Mouse (Mus musculus): ENCODE measurements around the gene Vps45. TPM values are rescaled to one million over a fixed set of nuclear protein-coding genes. Genes with fewer than 3 reads are reported as not detected.
A peak's percentile ranks its signal among the peaks of the same experiment; 100 is the strongest.

The Vps45 gene
- polyA plus RNA-seq, 1 experiment from 2014 or later: 46.4 TPM

GRCm38 (mm10) chr3:96094203-96094602 lies 35.9 kb upstream of the Vps45 start:
- no peak overlapping the region for H3K4me2 ChIP-seq (ENCODE audit: low read length)
- H3K27me3 ChIP-seq (ENCODE audit: control insufficient read depth, insufficient read depth, low read length): no peaks in the 10 kb centered on the region
- ATAC-seq (ENCODE audit: low FRiP score, low TSS enrichment) (no peak), DNase-seq (no peak)
- 87% methylated on average over 13 of the region's 13 CpGs for WGBS
- H3K4me1 ChIP-seq (ENCODE audit: control insufficient read depth, insufficient read depth, low read length): no peaks in the 10 kb centered on the region
- no peak overlapping the region for H3K27ac ChIP-seq (replicated peaks; ENCODE audit: low read depth, low read length)
- no peak overlapping the region for H3K9ac ChIP-seq (replicated peaks; ENCODE audit: low read length)
- H3K4me3 ChIP-seq (replicated peaks; ENCODE audit: low read depth, low read length): no peak overlapping the region
- no peaks in the 10 kb centered on the region for H3K36me3 ChIP-seq (ENCODE audit: control insufficient read depth, insufficient read depth, low read length)
- no peaks in the 10 kb centered on the region for H3K9me3 ChIP-seq (ENCODE audit: control insufficient read depth, low read length)

- H3K4me3 ChIP-seq (replicated peaks; ENCODE audit: low read depth, low read length): no peak overlapping the region
- no peak for DNase-seq
- no peaks in the 10 kb centered on the region for H3K27me3 ChIP-seq (ENCODE audit: control insufficient read depth, insufficient read depth, low read length)
- H3K36me3 ChIP-seq (ENCODE audit: control insufficient read depth, insufficient read depth, low read length): no peaks in the 10 kb centered on the region
- H3K4me1 ChIP-seq (ENCODE audit: control insufficient read depth, insufficient read depth, low read length): no peaks in the 10 kb centered on the region
- no peaks in the 10 kb centered on the region for H3K9me3 ChIP-seq (ENCODE audit: control insufficient read depth, low read length)
- no peak for ATAC-seq (ENCODE audit: low FRiP score, low TSS enrichment)
- WGBS: 70% methylated on average over 13 of the region's 13 CpGs
- H3K4me2 ChIP-seq (ENCODE audit: low read length): no peak overlapping the region
- no peak overlapping the region for H3K9ac ChIP-seq (replicated peaks; ENCODE audit: low read length)
- no peak overlapping the region for H3K27ac ChIP-seq (replicated peaks; ENCODE audit: low read depth, low read length)
These were observed 35.2 kb upstream of the Vps45 start for GRCm38 (mm10) chr3:96093509-96093908.

- Histone ChIP-seq H3K4me1 (ENCODE audit: control insufficient read depth, insufficient read depth, low read length) (no peaks in the 10 kb centered on the region), H3K36me3 (ENCODE audit: control insufficient read depth, insufficient read depth, low read length) (no peaks in the 10 kb centered on the region), H3K27ac (replicated peaks; ENCODE audit: low read depth, low read length) (no peak overlapping the region), H3K27me3 (ENCODE audit: control insufficient read depth, insufficient read depth, low read length) (no peaks in the 10 kb centered on the region), H3K4me3 (replicated peaks; ENCODE audit: low read depth, low read length) (no peak overlapping the region), H3K4me2 (ENCODE audit: low read length) (no peak overlapping the region), H3K9me3 (ENCODE audit: control insufficient read depth, low read length) (no peaks in the 10 kb centered on the region), H3K9ac (replicated peaks; ENCODE audit: low read length) (no peak overlapping the region)
- no peak for DNase-seq
- no peak for ATAC-seq (ENCODE audit: low FRiP score, low TSS enrichment)
- 51% methylated on average over 6 of the region's 6 CpGs for WGBS
These were observed 33.7 kb upstream of the Vps45 start for GRCm38 (mm10) chr3:96091966-96092365.

- no peak overlapping the region for H3K4me2 ChIP-seq (ENCODE audit: low read length)
- H3K36me3 ChIP-seq (ENCODE audit: control insufficient read depth, insufficient read depth, low read length): no peaks in the 10 kb centered on the region
- no peaks in the 10 kb centered on the region for H3K27me3 ChIP-seq (ENCODE audit: control insufficient read depth, insufficient read depth, low read length)
- no peak for DNase-seq
- no peaks in the 10 kb centered on the region for H3K9me3 ChIP-seq (ENCODE audit: control insufficient read depth, low read length)
- no peaks in the 10 kb centered on the region for H3K4me1 ChIP-seq (ENCODE audit: control insufficient read depth, insufficient read depth, low read length)
- no peak overlapping the region for H3K27ac ChIP-seq (replicated peaks; ENCODE audit: low read depth, low read length)
- no peak overlapping the region for H3K9ac ChIP-seq (replicated peaks; ENCODE audit: low read length)
- 74% methylated on average over 2 of the region's 2 CpGs for WGBS
- H3K4me3 ChIP-seq (replicated peaks; ENCODE audit: low read depth, low read length): no peak overlapping the region
- no peak for ATAC-seq (ENCODE audit: low FRiP score, low TSS enrichment)
These were observed 32.9 kb upstream of the Vps45 start for GRCm38 (mm10) chr3:96091146-96091545.

GRCm38 (mm10) chr3:96089882-96090489 lies 31.7 kb upstream of the Vps45 start:
- Histone ChIP-seq H3K27me3 (ENCODE audit: control insufficient read depth, insufficient read depth, low read length) (no peaks in the 10 kb centered on the region), H3K9me3 (ENCODE audit: control insufficient read depth, low read length) (no peaks in the 10 kb centered on the region), H3K4me2 (ENCODE audit: low read length) (no peak overlapping the region), H3K4me3 (replicated peaks; ENCODE audit: low read depth, low read length) (no peak overlapping the region), H3K9ac (replicated peaks; ENCODE audit: low read length) (no peak overlapping the region), H3K4me1 (ENCODE audit: control insufficient read depth, insufficient read depth, low read length) (no peaks in the 10 kb centered on the region), H3K27ac (replicated peaks; ENCODE audit: low read depth, low read length) (no peak overlapping the region), H3K36me3 (ENCODE audit: control insufficient read depth, insufficient read depth, low read length) (no peaks in the 10 kb centered on the region)
- peak; percentile 26 for DNase-seq
- no peak for ATAC-seq (ENCODE audit: low FRiP score, low TSS enrichment)
- 61% methylated on average over 2 of the region's 2 CpGs for WGBS

GRCm38 (mm10) chr3:96087801-96088200 lies 29.5 kb upstream of the Vps45 start:
- Histone ChIP-seq H3K36me3 (ENCODE audit: control insufficient read depth, insufficient read depth, low read length) (no peaks in the 10 kb centered on the region), H3K27me3 (ENCODE audit: control insufficient read depth, insufficient read depth, low read length) (no peaks in the 10 kb centered on the region), H3K4me2 (ENCODE audit: low read length) (no peak overlapping the region), H3K4me1 (ENCODE audit: control insufficient read depth, insufficient read depth, low read length) (no peaks in the 10 kb centered on the region), H3K9me3 (ENCODE audit: control insufficient read depth, low read length) (no peaks in the 10 kb centered on the region), H3K9ac (replicated peaks; ENCODE audit: low read length) (no peak overlapping the region), H3K4me3 (replicated peaks; ENCODE audit: low read depth, low read length) (no peak overlapping the region), H3K27ac (replicated peaks; ENCODE audit: low read depth, low read length) (no peak overlapping the region)
- ATAC-seq (ENCODE audit: low FRiP score, low TSS enrichment): no peak
- DNase-seq: no peak
- WGBS: 83% methylated on average over 4 of the region's 4 CpGs

- Histone ChIP-seq H3K9ac (replicated peaks; ENCODE audit: low read length) (no peak overlapping the region), H3K27ac (replicated peaks; ENCODE audit: low read depth, low read length) (no peak overlapping the region), H3K9me3 (ENCODE audit: control insufficient read depth, low read length) (no peaks in the 10 kb centered on the region), H3K27me3 (ENCODE audit: control insufficient read depth, insufficient read depth, low read length) (no peaks in the 10 kb centered on the region), H3K36me3 (ENCODE audit: control insufficient read depth, insufficient read depth, low read length) (no peaks in the 10 kb centered on the region), H3K4me2 (ENCODE audit: low read length) (no peak overlapping the region), H3K4me1 (ENCODE audit: control insufficient read depth, insufficient read depth, low read length) (no peaks in the 10 kb centered on the region), H3K4me3 (replicated peaks; ENCODE audit: low read depth, low read length) (no peak overlapping the region)
- DNase-seq (no peak), ATAC-seq (ENCODE audit: low FRiP score, low TSS enrichment) (no peak)
- 72% methylated on average over 2 of the region's 2 CpGs for WGBS
These were observed 29.0 kb upstream of the Vps45 start for GRCm38 (mm10) chr3:96087219-96087618.

GRCm38 (mm10) chr3:96084146-96084755 lies 26.0 kb upstream of the Vps45 start:
- Histone ChIP-seq H3K36me3 (ENCODE audit: control insufficient read depth, insufficient read depth, low read length) (no peaks in the 10 kb centered on the region), H3K4me1 (ENCODE audit: control insufficient read depth, insufficient read depth, low read length) (no peaks in the 10 kb centered on the region), H3K4me3 (replicated peaks; ENCODE audit: low read depth, low read length) (no peak overlapping the region), H3K4me2 (ENCODE audit: low read length) (no peak overlapping the region), H3K27ac (replicated peaks; ENCODE audit: low read depth, low read length) (no peak overlapping the region), H3K27me3 (ENCODE audit: control insufficient read depth, insufficient read depth, low read length) (no peaks in the 10 kb centered on the region), H3K9ac (replicated peaks; ENCODE audit: low read length) (no peak overlapping the region), H3K9me3 (ENCODE audit: control insufficient read depth, low read length) (no peaks in the 10 kb centered on the region)
- 77% methylated on average over 10 of the region's 10 CpGs for WGBS
- ATAC-seq (ENCODE audit: low FRiP score, low TSS enrichment) (no peak), DNase-seq (no peak)
